8 mouse cellular contexts compared by ENCODE assay signal in the genomic region with DNA sequence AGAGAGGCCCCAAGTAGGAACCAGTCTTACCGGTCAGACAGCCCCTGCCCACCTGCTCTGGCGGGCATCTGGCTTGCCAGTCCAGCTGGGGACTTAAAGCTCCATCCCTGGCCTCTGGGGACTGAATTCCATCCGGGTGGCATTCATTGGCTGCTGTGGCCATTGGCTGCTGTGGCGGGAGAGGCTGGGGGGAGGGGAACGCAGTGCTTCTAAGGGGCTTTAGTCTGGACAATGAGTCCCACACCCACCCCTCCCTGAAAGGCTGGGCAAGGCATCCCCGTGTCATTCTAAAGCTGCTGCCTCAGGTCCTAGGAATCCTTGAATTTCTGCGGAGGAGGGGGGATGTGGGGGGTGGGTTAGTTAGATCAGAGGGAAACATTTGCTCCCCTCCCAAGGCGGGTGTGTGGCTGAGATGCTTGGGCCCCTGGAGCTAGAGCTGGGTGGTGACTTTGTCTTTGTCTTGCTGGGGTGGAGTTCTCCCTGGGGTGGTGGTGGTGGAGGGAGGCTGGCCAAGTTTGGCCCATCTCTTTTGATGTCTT. TPM values are rescaled to one million over a fixed set of nuclear protein-coding genes. Genes with fewer than 3 reads are reported as not detected.
DNase-seq lines count a peak whose midpoint lies in the region; ATAC-seq lines count a peak whose summit lies in the region.

No protein-coding gene starts in this region.

- peak overlapping the region; percentile 92 for H3K4me3 ChIP-seq in hindbrain, embryonic 12.5 days
- peak overlapping the region; percentile 75 for H3K4me3 ChIP-seq in limb, embryonic 15.5 days
- peak overlapping the region; percentile 92 for H3K4me3 ChIP-seq in neural tube, embryonic 11.5 days (ENCODE audit: low read depth, low read length)

- H3K4me2 ChIP-seq in hindbrain, embryonic 12.5 days (replicated peaks), result peak overlapping the region; percentile 99
- peak overlapping the region; percentile 95 for H3K4me2 ChIP-seq in limb, embryonic 15.5 days
- peak overlapping the region; percentile 100 for H3K4me2 ChIP-seq in neural tube, embryonic 11.5 days (ENCODE audit: low read depth)

- 1% methylated on average over 8 of the region's 8 CpGs for WGBS in hindbrain, embryonic 12.5 days
- WGBS in limb, embryonic 15.5 days, result 0% methylated on average over 8 of the region's 8 CpGs
- WGBS in neural tube, embryonic 11.5 days, result 2% methylated on average over 8 of the region's 8 CpGs

- H3K4me1 ChIP-seq in hindbrain, embryonic 12.5 days, result peaks cover 57% of the 10 kb centered on the region
- H3K4me1 ChIP-seq in limb, embryonic 15.5 days, result peaks cover 59% of the 10 kb centered on the region
- H3K4me1 ChIP-seq in neural tube, embryonic 11.5 days (ENCODE audit: control insufficient read depth, insufficient read depth, low read length), result peaks cover 23% of the 10 kb centered on the region

- peaks cover 38% of the 10 kb centered on the region for H3K36me3 ChIP-seq in hindbrain, embryonic 12.5 days
- peaks cover 45% of the 10 kb centered on the region for H3K36me3 ChIP-seq in limb, embryonic 15.5 days
- peaks cover 23% of the 10 kb centered on the region for H3K36me3 ChIP-seq in neural tube, embryonic 11.5 days (ENCODE audit: control insufficient read depth, insufficient read depth, low read length)

- peak; percentile 47 for ATAC-seq in hindbrain, embryonic 12.5 days (ENCODE audit: low FRiP score)
- no peak for ATAC-seq in limb, embryonic 15.5 days (ENCODE audit: insufficient number of reproducible peaks, low FRiP score, low TSS enrichment, low read depth)
- ATAC-seq in neural tube, embryonic 11.5 days (ENCODE audit: insufficient read depth, low FRiP score, low TSS enrichment), result peak; percentile 45

- DNase-seq in ovary, postnatal 14 days (ENCODE audit: low spot score), result peak; percentile 24
- no peak for DNase-seq in ovary, postnatal 36 days (ENCODE audit: low spot score)
- DNase-seq in embryo, embryonic 11.5 days (ENCODE audit: low read depth, low spot score), result peak; percentile 61
- peak; percentile 91 for DNase-seq in neural tube, embryonic 11.5 days (ENCODE audit: low spot score)
- no peak for DNase-seq in gastrocnemius, adult 8-10 months (ENCODE audit: low spot score in 2 of 2)
- no peak for DNase-seq in left cerebral cortex, adult 8-10 months (ENCODE audit: low spot score in 2 of 2)

- H3K27ac ChIP-seq in hindbrain, embryonic 12.5 days, result peak overlapping the region; percentile 100
- H3K27ac ChIP-seq in limb, embryonic 15.5 days, result peak overlapping the region; percentile 100
- H3K27ac ChIP-seq in neural tube, embryonic 11.5 days (ENCODE audit: low read depth, low read length), result peak overlapping the region; percentile 100

- no peaks in the 10 kb centered on the region for H3K9me3 ChIP-seq in hindbrain, embryonic 12.5 days (replicated peaks)
- no peaks in the 10 kb centered on the region for H3K9me3 ChIP-seq in limb, embryonic 15.5 days
- H3K9me3 ChIP-seq in neural tube, embryonic 11.5 days (ENCODE audit: control insufficient read depth, low read length), result no peaks in the 10 kb centered on the region

- peak overlapping the region; percentile 96 for H3K9ac ChIP-seq in hindbrain, embryonic 12.5 days
- peak overlapping the region; percentile 91 for H3K9ac ChIP-seq in limb, embryonic 15.5 days
- H3K9ac ChIP-seq in neural tube, embryonic 11.5 days (ENCODE audit: low read length), result peak overlapping the region; percentile 99

- H3K27me3 ChIP-seq in hindbrain, embryonic 12.5 days, result no peaks in the 10 kb centered on the region
- H3K27me3 ChIP-seq in limb, embryonic 15.5 days, result no peaks in the 10 kb centered on the region
- no peaks in the 10 kb centered on the region for H3K27me3 ChIP-seq in neural tube, embryonic 11.5 days (ENCODE audit: control insufficient read depth, insufficient read depth, low read length)

RNA-seq across cellular contexts. Expression of gene Patz1, which starts 4.1 kb away (rescaled TPM):
- polyA plus RNA-seq in hindbrain, embryonic 12.5 days (2016; fragmentation: Nextera tagmentation; extraction: Ambion mirVana), result 115 and 119 TPM in 2 replicates
- 28.4 and 32.3 TPM in 2 replicates for polyA plus RNA-seq in limb, embryonic 15.5 days (2015; fragmentation: Nextera tagmentation; extraction: Ambion mirVana)
- polyA plus RNA-seq in neural tube, embryonic 11.5 days (2014; fragmentation: Nextera tagmentation; extraction: Ambion mirVana), result 105 TPM in 2 replicates
- total RNA-seq in gastrocnemius, adult 8-10 months (2022), result 10 to 100 TPM; 13.0 to 22.3 (median 19.2) TPM
- total RNA-seq in left cerebral cortex, adult 8-10 months (2022), result 10 to 100 TPM; 53.4 to 57.4 (median 54.1) TPM

RNA-seq across cellular contexts. Expression of gene Drg1, which starts 26.6 kb away (rescaled TPM):
- 240 and 245 TPM in 2 replicates for polyA plus RNA-seq in hindbrain, embryonic 12.5 days (2016; fragmentation: Nextera tagmentation; extraction: Ambion mirVana)
- polyA plus RNA-seq in limb, embryonic 15.5 days (2015; fragmentation: Nextera tagmentation; extraction: Ambion mirVana), result 191 and 199 TPM in 2 replicates
- polyA plus RNA-seq in neural tube, embryonic 11.5 days (2014; fragmentation: Nextera tagmentation; extraction: Ambion mirVana), result 295 and 301 TPM in 2 replicates
- 10 to 100 TPM; 42.1 to 48.9 (median 44.3) TPM for total RNA-seq in gastrocnemius, adult 8-10 months (2022)
- total RNA-seq in left cerebral cortex, adult 8-10 months (2022), result 10 to 100 TPM; 95.6 to 98.8 (median 96.9) TPM

RNA-seq across cellular contexts. Expression of gene Pik3ip1, which starts 37.4 kb away (rescaled TPM):
- 19.9 and 22.0 TPM in 2 replicates for polyA plus RNA-seq in hindbrain, embryonic 12.5 days (2016; fragmentation: Nextera tagmentation; extraction: Ambion mirVana)
- 15.6 and 17.9 TPM in 2 replicates for polyA plus RNA-seq in limb, embryonic 15.5 days (2015; fragmentation: Nextera tagmentation; extraction: Ambion mirVana)
- polyA plus RNA-seq in neural tube, embryonic 11.5 days (2014; fragmentation: Nextera tagmentation; extraction: Ambion mirVana), result 9.3 and 15.7 TPM in 2 replicates
- total RNA-seq in gastrocnemius, adult 8-10 months (2022), result 10 to 100 TPM; 28.3 to 39.0 (median 36.6) TPM
- 10 to 100 TPM; 40.3 to 44.5 (median 42.4) TPM for total RNA-seq in left cerebral cortex, adult 8-10 months (2022)

Comparison
In these comparisons a context has a peak if more than half of its experiments do, and no peak if none do; other contexts are left out.
1. DNase-seq: peak in ovary, postnatal 14 days (single experiment), embryo, embryonic 11.5 days (single experiment) and neural tube, embryonic 11.5 days (single experiment); none in ovary, postnatal 36 days (single experiment), gastrocnemius, adult 8-10 months (0 of 2) and left cerebral cortex, adult 8-10 months (0 of 2).
2. Peak in every context shown above with its lines, with median percentiles within 50 percentile points of each other: H3K27ac ChIP-seq, H3K4me2 ChIP-seq, H3K4me3 ChIP-seq and H3K9ac ChIP-seq.